Mouse (Mus musculus) intestine, embryonic 16.5 days (tissue): ENCODE data around the gene Rph3al. TPM values are rescaled to one million over a fixed set of nuclear protein-coding genes. Genes with fewer than 3 reads are reported as not detected.

ENCODE experiments used
- ATAC-seq: fragments of 200-750 bp; cut with Nextera tagmentation; 2 replicates; pipeline ENCODE4 v1.8.0; 2017; ENCODE audit warnings: moderate TSS enrichment, moderate library complexity
- H3K27ac ChIP-seq: fragments of 300-500 bp; sonication (generic); 2 replicates; pipeline ENCODE4 v1.5.1; 2014; ENCODE audit warnings: mild to moderate bottlenecking, low read length
- H3K27me3 ChIP-seq: fragments of 300-500 bp; sonication (generic); replicated peaks from 2 replicates; pipeline ENCODE4 v1.6.1; 2014; ENCODE audit warnings: low read length, control low read depth, mixed read lengths; ENCODE audit not compliant: control insufficient read depth, insufficient read depth
- H3K36me3 ChIP-seq: fragments of 300-500 bp; sonication (generic); 2 replicates; pipeline ENCODE4 v1.6.1; 2014; ENCODE audit warnings: low read length, control low read depth; ENCODE audit not compliant: control insufficient read depth, insufficient read depth
- H3K4me1 ChIP-seq: fragments of 300-500 bp; sonication (generic); 2 replicates; pipeline ENCODE4 v1.6.1; 2014; ENCODE audit warnings: low read length, control low read depth, mixed read lengths; ENCODE audit not compliant: control insufficient read depth, insufficient read depth
- H3K4me2 ChIP-seq: fragments of 300-500 bp; sonication (generic); 2 replicates; pipeline ENCODE4 v1.6.1; 2014; ENCODE audit warnings: low read depth, low read length, control low read depth
- H3K4me3 ChIP-seq: fragments of 300-500 bp; sonication (generic); 2 replicates; pipeline ENCODE4 v1.5.1; 2014; ENCODE audit warnings: mild to moderate bottlenecking, low read length
- H3K9ac ChIP-seq: fragments of 300-500 bp; sonication (generic); 2 replicates; pipeline ENCODE4 v1.6.1; 2014; ENCODE audit warnings: low read depth, low read length
- H3K9me3 ChIP-seq: fragments of 300-500 bp; sonication (generic); 2 replicates; pipeline ENCODE4 v1.6.1; 2016; ENCODE audit warnings: low read length, control low read depth; ENCODE audit not compliant: control insufficient read depth
- WGBS: fragments of 180-500 bp; shearing (Covaris S2); extraction: QIAGEN DNeasy Blood & Tissue Kit; methylation state at CpG from one replicate; pipeline ENCODE4 v1.1.7; 2014; 5-methylcytosine and 5-hydroxymethylcytosine counted together
- polyA plus RNA-seq: library from polyadenylated mRNA; unstranded; fragments of >200 nt; fragmentation: Nextera tagmentation; extraction: Ambion mirVana; gene quantifications from 2 replicates; pipeline ENCODE4 v1.2.1, GENCODE M21; 2015

Rph3al gene
- polyA plus RNA-seq, 1 experiment from 2014 or later = 21.1 TPM

DNA sequence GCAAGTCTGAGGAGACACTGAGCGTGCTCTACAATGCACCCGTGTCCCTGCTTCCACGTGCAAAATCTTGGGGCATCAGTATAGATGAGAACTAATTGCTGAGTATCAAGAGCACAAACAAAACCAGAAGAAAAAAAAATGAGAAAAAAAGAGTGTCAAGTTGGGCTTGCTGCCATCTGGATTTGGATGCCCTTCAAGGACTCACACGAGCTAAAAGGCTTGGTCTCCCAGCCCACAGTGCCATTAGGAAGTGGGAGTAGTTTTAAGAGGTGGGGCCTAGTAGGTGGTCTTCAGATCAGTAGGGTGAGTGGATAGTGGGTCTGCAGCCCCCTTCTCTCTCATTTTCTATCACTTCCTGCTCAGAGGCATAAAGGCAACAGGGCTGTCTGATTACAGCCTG, 75.8 kb downstream of the Rph3al start:
- Histone ChIP-seq H3K4me2 (no peak overlapping the region), H3K36me3 (no peaks in the 10 kb centered on the region), H3K9me3 (no peaks in the 10 kb centered on the region), H3K9ac (no peak overlapping the region), H3K4me1 (peaks cover 14% of the 10 kb centered on the region), H3K27me3 (no peaks in the 10 kb centered on the region), H3K27ac (no peak overlapping the region), H3K4me3 (no peak overlapping the region)
- WGBS = 79% methylated on average over 4 of the region's 4 CpGs
- ATAC-seq = no peak

DNA sequence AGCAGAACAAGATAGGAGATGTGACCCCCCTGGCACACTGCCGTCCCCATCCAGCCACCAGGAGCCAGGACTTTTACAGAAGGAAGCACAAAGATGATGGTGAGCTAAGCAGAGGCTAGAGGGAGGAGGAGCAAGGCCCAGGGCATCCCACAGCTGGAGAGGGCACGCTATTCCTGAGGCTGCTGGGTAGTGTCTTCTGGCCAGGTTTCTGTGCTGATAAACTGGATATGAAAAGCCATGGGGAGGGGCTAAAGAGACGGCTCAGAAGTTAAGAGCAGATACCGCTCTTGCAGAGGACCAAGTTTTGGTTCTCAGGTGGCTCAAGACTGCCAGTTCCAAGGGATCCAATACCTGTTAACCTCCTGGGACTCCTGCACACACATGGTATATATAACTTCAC, 76.6 kb downstream of the Rph3al start:
- H3K4me1 ChIP-seq = peaks cover 14% of the 10 kb centered on the region
- whole genome bisulfite sequencing = 47% methylated on average over 4 of the region's 4 CpGs
- H3K27ac ChIP-seq = no peak overlapping the region
- no peak overlapping the region for H3K4me3 ChIP-seq
- no peak overlapping the region; the same call in 1 of the 2 replicates for H3K4me2 ChIP-seq
- no peaks in the 10 kb centered on the region for H3K9me3 ChIP-seq
- H3K27me3 ChIP-seq = no peaks in the 10 kb centered on the region
- no peaks in the 10 kb centered on the region for H3K36me3 ChIP-seq
- peak overlapping the region; percentile 24; the same call in 1 of the 2 replicates for H3K9ac ChIP-seq
- no peak for ATAC-seq

DNA sequence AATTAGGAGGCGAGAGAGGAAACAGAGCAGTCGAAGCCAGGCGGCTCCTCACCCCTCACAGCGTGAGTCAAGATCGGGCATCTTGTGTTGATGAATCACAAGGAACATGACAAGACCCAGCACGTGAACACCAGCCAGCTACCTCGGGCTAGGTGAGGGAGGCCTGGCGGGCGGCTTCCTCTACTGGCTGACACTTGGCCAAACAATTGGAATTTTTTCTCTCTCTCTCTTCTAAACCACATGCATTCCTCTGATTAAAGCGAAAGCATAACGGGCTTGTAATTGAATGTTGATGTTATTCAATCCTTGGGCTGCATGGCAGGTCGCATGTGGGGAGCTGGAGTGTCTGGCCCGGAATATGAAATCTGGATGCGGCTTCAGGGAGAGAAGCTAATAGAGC, 77.0 kb downstream of the Rph3al start:
- H3K4me3 ChIP-seq = no peak overlapping the region
- WGBS = 48% methylated on average over 14 of the region's 14 CpGs
- H3K9ac ChIP-seq = 0 out of 2 replicates have a peak overlapping the region, but pooled peaks have one; percentile 24
- H3K4me1 ChIP-seq = peaks cover 14% of the 10 kb centered on the region
- no peaks in the 10 kb centered on the region for H3K36me3 ChIP-seq
- no peak overlapping the region; the same call in 1 of the 2 replicates for H3K4me2 ChIP-seq
- no peaks in the 10 kb centered on the region for H3K27me3 ChIP-seq
- no peak for ATAC-seq
- no peak overlapping the region for H3K27ac ChIP-seq
- H3K9me3 ChIP-seq = no peaks in the 10 kb centered on the region

DNA sequence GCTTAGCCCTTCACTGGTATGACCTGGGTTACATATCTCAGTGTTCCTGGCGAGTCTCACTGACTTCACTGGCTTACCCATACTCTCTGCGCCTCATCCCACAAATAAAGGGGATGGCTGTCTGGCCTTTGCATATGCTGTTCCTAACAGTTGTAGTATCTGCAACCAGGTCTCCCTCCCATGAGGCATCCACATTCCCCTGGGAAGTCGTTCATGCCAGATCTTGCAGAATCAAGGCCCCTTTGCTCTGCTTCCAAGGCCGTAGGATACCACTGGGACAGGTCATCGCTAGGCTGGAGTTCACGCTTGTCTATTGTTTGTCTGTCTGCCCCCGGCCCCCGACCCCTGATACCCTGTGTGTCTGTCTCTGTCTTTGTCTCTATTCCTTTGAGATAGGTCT, 78.8 kb downstream of the Rph3al start:
- no peak overlapping the region for H3K27ac ChIP-seq
- H3K4me1 ChIP-seq = no peaks in the 10 kb centered on the region; the same call in 1 of the 2 replicates
- no peak overlapping the region for H3K4me2 ChIP-seq
- H3K36me3 ChIP-seq = no peaks in the 10 kb centered on the region
- H3K9ac ChIP-seq = no peak overlapping the region
- no peaks in the 10 kb centered on the region for H3K9me3 ChIP-seq
- 81% methylated on average over 8 of the region's 8 CpGs for WGBS
- no peak for ATAC-seq
- no peaks in the 10 kb centered on the region for H3K27me3 ChIP-seq
- no peak overlapping the region for H3K4me3 ChIP-seq

DNA sequence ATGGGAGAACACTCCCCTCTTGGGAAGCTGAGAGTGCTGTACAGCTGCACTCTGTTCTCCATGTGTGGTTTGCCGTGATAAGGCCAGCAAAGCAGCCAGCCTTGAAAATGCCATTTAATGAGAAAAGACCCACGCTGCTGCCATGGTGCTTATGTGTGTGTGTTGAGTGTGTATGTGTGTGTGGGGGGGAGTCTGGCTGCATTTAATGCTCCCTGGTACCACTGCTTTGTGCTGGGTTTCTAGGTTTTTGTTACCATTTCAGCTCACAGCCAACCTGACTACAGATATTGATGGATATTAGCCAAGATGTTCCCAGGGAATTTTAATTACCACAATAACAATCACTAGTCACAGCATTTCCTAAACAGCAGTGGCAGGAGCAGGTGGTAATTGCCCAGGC, 79.3 kb downstream of the Rph3al start:
- Histone ChIP-seq H3K36me3 (no peaks in the 10 kb centered on the region), H3K4me3 (no peak overlapping the region), H3K9me3 (no peaks in the 10 kb centered on the region), H3K4me2 (no peak overlapping the region), H3K27me3 (no peaks in the 10 kb centered on the region), H3K4me1 (no peaks in the 10 kb centered on the region; the same call in 1 of the 2 replicates), H3K27ac (no peak overlapping the region), H3K9ac (no peak overlapping the region)
- WGBS = 79% methylated on average over 2 of the region's 2 CpGs
- ATAC-seq = no peak

DNA sequence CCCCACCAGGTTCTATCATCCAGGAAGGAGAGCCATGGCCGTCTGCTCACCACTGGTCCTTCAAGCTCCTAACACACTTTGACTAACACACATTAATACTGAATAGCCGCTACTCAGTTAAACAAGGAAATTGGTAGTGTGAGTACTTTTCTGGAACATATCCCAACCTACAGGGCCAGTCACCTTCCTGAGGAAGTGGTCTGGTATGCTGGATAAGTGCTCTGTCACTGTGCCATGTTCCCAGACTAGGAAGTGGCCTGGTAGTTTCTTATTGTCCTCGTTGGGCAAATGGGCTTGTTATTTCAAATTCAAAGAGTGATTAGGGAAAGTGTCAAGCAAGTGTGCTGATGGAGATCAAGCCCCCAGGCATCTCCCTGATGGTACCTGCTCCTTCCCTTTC, 80.4 kb downstream of the Rph3al start:
- H3K9ac ChIP-seq = no peak overlapping the region
- H3K4me2 ChIP-seq = no peak overlapping the region
- no peaks in the 10 kb centered on the region for H3K27me3 ChIP-seq
- no peak for ATAC-seq
- no peaks in the 10 kb centered on the region; the same call in 1 of the 2 replicates for H3K4me1 ChIP-seq
- no peak overlapping the region for H3K27ac ChIP-seq
- WGBS = 71% methylated on average over 3 of the region's 3 CpGs
- no peak overlapping the region for H3K4me3 ChIP-seq
- no peaks in the 10 kb centered on the region for H3K9me3 ChIP-seq
- no peaks in the 10 kb centered on the region for H3K36me3 ChIP-seq

DNA sequence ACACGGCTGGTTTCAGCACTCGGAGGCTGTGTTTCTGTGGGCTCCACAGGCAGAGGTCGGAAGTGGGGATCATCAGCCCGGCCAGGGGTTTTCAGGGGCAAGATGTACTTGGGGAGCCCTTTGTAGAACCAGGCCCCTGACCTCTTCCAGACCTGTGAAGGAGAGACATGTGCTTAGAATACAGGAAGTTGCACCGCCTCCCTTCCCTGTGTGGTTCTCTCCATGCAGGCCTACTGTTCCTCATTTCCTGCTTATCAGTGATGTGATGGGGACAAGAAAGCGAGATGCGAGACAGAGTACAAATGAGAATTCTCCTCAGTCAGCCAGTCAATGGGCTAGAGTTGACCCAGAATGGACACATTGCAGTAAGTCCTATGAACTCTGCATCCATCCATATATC, 83.9 kb downstream of the Rph3al start:
- no peaks in the 10 kb centered on the region for H3K9me3 ChIP-seq
- no peak overlapping the region for H3K4me2 ChIP-seq
- no peak overlapping the region for H3K9ac ChIP-seq
- H3K27ac ChIP-seq = no peak overlapping the region
- no peak overlapping the region for H3K4me3 ChIP-seq
- H3K4me1 ChIP-seq = no peaks in the 10 kb centered on the region
- H3K27me3 ChIP-seq = no peaks in the 10 kb centered on the region
- H3K36me3 ChIP-seq = no peaks in the 10 kb centered on the region
- ATAC-seq = no peak
- 75% methylated on average over 7 of the region's 7 CpGs for WGBS

DNA sequence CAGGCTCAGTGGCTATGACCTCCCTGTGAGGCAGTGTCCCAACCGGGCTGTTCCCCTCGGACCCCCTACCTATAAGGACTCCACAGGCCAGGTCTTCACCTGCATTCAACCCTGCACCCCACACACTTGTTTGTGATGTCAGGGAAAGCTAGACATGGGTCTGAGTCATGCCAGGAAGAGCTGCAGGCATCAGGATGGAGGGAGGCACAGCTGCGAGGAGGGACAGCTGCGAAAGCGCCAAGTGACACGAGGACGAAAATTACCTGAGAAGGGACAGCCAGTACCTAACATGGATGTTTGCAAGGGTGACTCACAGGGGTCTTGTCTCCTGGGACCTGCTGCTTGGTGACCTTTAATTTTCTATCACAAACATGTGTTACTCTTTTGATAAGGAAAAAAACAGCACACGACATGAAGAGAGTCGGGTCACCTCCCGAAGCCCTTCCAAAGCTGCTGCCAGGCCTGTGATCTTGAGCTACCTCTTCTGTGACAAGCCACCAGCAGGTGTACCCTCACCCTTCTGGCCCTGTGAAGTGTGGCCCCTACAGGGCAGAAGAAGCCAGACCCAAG, 85.1 kb downstream of the Rph3al start:
- Histone ChIP-seq H3K9me3 (no peaks in the 10 kb centered on the region), H3K27ac (no peak overlapping the region), H3K4me3 (no peak overlapping the region), H3K27me3 (no peaks in the 10 kb centered on the region), H3K36me3 (no peaks in the 10 kb centered on the region), H3K4me2 (no peak overlapping the region), H3K9ac (no peak overlapping the region), H3K4me1 (no peaks in the 10 kb centered on the region)
- WGBS = 88% methylated on average over 10 of the region's 10 CpGs
- no peak for ATAC-seq

DNA sequence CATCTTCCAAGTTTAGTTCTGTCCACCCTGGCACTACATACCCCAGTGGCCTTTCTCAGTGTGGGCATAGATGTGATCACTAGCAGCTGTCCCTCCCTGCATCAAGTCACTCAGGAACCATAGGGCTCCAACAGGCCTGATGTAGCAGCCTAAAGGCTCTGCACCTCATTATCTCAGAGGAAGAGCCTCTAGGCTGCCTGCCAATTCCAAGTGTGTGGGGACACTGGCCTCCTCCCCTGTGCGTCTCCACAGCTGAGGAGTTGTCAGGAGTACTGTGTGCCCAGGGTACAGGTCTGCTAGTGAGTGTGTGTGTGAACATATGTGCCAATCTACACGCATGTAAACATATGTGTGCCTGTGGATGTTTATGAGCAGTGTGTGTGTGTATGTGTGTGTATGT, 85.7 kb downstream of the Rph3al start:
- WGBS = 83% methylated on average over 2 of the region's 2 CpGs
- no peak for ATAC-seq
- Histone ChIP-seq H3K4me1 (no peaks in the 10 kb centered on the region), H3K4me3 (no peak overlapping the region), H3K9me3 (no peaks in the 10 kb centered on the region), H3K4me2 (no peak overlapping the region), H3K27me3 (no peaks in the 10 kb centered on the region), H3K36me3 (no peaks in the 10 kb centered on the region), H3K27ac (no peak overlapping the region), H3K9ac (no peak overlapping the region)

DNA sequence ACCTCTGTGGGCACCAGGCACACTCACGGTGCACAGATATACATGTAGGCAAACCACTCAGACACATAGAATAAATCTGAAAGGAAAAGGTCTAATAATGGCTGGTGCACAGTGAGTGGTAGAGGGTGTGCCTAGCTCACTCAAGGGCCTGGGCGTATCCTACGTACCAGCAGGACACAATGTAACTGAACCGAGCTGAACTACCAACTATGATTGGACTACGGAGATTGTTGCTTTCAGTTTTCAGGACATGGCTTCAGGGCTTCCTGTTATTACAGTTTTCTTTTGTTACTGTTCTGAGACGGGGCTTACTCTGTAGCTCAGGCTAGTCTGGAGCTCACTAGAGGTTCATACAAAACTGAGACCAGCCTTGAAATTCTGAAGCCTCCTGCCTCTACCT, 88.7 kb downstream of the Rph3al start:
- ATAC-seq = no peak
- H3K27me3 ChIP-seq = no peaks in the 10 kb centered on the region
- WGBS = 76% methylated on average over 6 of the region's 6 CpGs
- no peaks in the 10 kb centered on the region for H3K4me1 ChIP-seq
- H3K36me3 ChIP-seq = no peaks in the 10 kb centered on the region
- no peak overlapping the region for H3K27ac ChIP-seq
- H3K4me3 ChIP-seq = no peak overlapping the region
- H3K4me2 ChIP-seq = no peak overlapping the region
- no peaks in the 10 kb centered on the region for H3K9me3 ChIP-seq
- H3K9ac ChIP-seq = no peak overlapping the region
